ENCODE assay signal across 23 mouse cellular contexts in genomic region chr2:3948331-3948730, GRCm38 (mm10).
DNase-seq lines count a peak whose midpoint lies in the region; ATAC-seq lines count a peak whose summit lies in the region.
"Had no signal": no experiment of that assay in that cellular context is flagged by ENCODE, and none has a peak within 500 bp of the region (broad histone marks: within the 10 kb centered on the region; RNA-seq: fewer than 3 reads in every experiment).

No protein-coding gene starts in this region.

- H3K4me2 ChIP-seq in liver, embryonic 11.5 days = no peak overlapping the region
- no peak overlapping the region for H3K4me2 ChIP-seq in midbrain, embryonic 13.5 days (replicated peaks)
- no peak overlapping the region for H3K4me2 ChIP-seq in forebrain, embryonic 14.5 days (ENCODE audit: low read length)
- H3K4me2 ChIP-seq: embryonic facial prominence, embryonic 12.5 days; forebrain, embryonic 13.5 days had no signal

- H3K4me3 ChIP-seq in liver, embryonic 11.5 days (ENCODE audit: low read depth, low read length) = no peak overlapping the region
- H3K4me3 ChIP-seq in midbrain, embryonic 13.5 days (replicated peaks) = no peak overlapping the region
- H3K4me3 ChIP-seq in forebrain, embryonic 14.5 days (ENCODE audit: low read depth, low read length) = no peak overlapping the region
- H3K4me3 ChIP-seq: embryonic facial prominence, embryonic 10.5 days; embryonic facial prominence, embryonic 12.5 days; forebrain, embryonic 13.5 days had no signal

- H3K27ac ChIP-seq in liver, embryonic 11.5 days (ENCODE audit: low read depth, low read length) = no peak overlapping the region
- H3K27ac ChIP-seq in midbrain, embryonic 13.5 days = no peak overlapping the region
- no peak overlapping the region for H3K27ac ChIP-seq in forebrain, embryonic 14.5 days (ENCODE audit: low read depth, low read length)
- H3K27ac ChIP-seq: embryonic facial prominence, embryonic 10.5 days; embryonic facial prominence, embryonic 12.5 days; forebrain, embryonic 13.5 days had no signal

- WGBS in liver, embryonic 11.5 days = 59% methylated on average over 1 of the region's 1 CpGs
- WGBS in midbrain, embryonic 13.5 days = 41% methylated on average over 1 of the region's 1 CpGs
- WGBS in forebrain, embryonic 14.5 days = 48% methylated on average over 1 of the region's 1 CpGs

- DNase-seq in liver, embryonic 11.5 days (ENCODE audit: low spot score) = peak; percentile 20
- DNase-seq in liver (no peak), ES-CJ7 (ENCODE audit: low read depth, low spot score) (peak; percentile 79), R1 (ENCODE audit: low read depth, low spot score) (peak; percentile 86), adipocyte (ENCODE audit: low spot score) (no peak)
- DNase-seq in forebrain, embryonic 14.5 days (ENCODE audit: low spot score) = no peak
- DNase-seq: adrenal gland, adult 2 months; adrenal gland, postnatal 10 days; adrenal gland, postnatal 25 days; cerebellum, adult 11 months; cerebellum, adult 18-20 months; cerebellum, adult 8-10 months; cerebellum, adult 9-11 months; cerebellum, postnatal 14 days; cerebellum, postnatal 36 days had no signal

- H3K36me3 ChIP-seq in liver, embryonic 11.5 days (ENCODE audit: control insufficient read depth, insufficient read depth, low read length) = no peaks in the 10 kb centered on the region
- no peaks in the 10 kb centered on the region for H3K36me3 ChIP-seq in midbrain, embryonic 13.5 days
- no peaks in the 10 kb centered on the region for H3K36me3 ChIP-seq in forebrain, embryonic 14.5 days (ENCODE audit: control insufficient read depth, insufficient read depth, low read length)
- H3K36me3 ChIP-seq: embryonic facial prominence, embryonic 10.5 days; embryonic facial prominence, embryonic 12.5 days; G1E had no signal

- no peaks in the 10 kb centered on the region for H3K4me1 ChIP-seq in liver, embryonic 11.5 days (replicated peaks; ENCODE audit: control insufficient read depth, insufficient read depth, low read length)
- no peaks in the 10 kb centered on the region for H3K4me1 ChIP-seq in midbrain, embryonic 13.5 days (replicated peaks)
- H3K4me1 ChIP-seq in forebrain, embryonic 14.5 days (ENCODE audit: control insufficient read depth, insufficient read depth, low read length) = no peaks in the 10 kb centered on the region
- H3K4me1 ChIP-seq: embryonic facial prominence, embryonic 10.5 days; embryonic facial prominence, embryonic 12.5 days; forebrain, embryonic 13.5 days had no signal

- no peaks in the 10 kb centered on the region for H3K9me3 ChIP-seq in liver, embryonic 11.5 days (ENCODE audit: control insufficient read depth, low read length)
- no peaks in the 10 kb centered on the region for H3K9me3 ChIP-seq in midbrain, embryonic 13.5 days
- no peaks in the 10 kb centered on the region for H3K9me3 ChIP-seq in forebrain, embryonic 14.5 days (replicated peaks; ENCODE audit: control insufficient read depth, low read length)
- H3K9me3 ChIP-seq: embryonic facial prominence, embryonic 10.5 days; embryonic facial prominence, embryonic 12.5 days; forebrain, embryonic 13.5 days; G1E had no signal

- no peak for ATAC-seq in liver, embryonic 11.5 days (replicated peaks; ENCODE audit: low FRiP score)
- no peak for ATAC-seq in midbrain, embryonic 13.5 days
- ATAC-seq in forebrain, embryonic 14.5 days = no peak
- ATAC-seq: activated CD4-positive, CD25-positive, alpha-beta regulatory T cell, adult 4 months; forebrain, embryonic 13.5 days; forebrain, embryonic 16.5 days; Patski had no signal

- no peak overlapping the region for H3K9ac ChIP-seq in liver, embryonic 11.5 days (ENCODE audit: low read depth, low read length)
- no peak overlapping the region for H3K9ac ChIP-seq in midbrain, embryonic 13.5 days (replicated peaks)
- no peak overlapping the region for H3K9ac ChIP-seq in forebrain, embryonic 14.5 days (ENCODE audit: low read length)
- H3K9ac ChIP-seq: embryonic facial prominence, embryonic 12.5 days; forebrain, embryonic 13.5 days had no signal

- H3K27me3 ChIP-seq in liver, embryonic 11.5 days (replicated peaks; ENCODE audit: control insufficient read depth, insufficient read depth, low read length) = no peaks in the 10 kb centered on the region
- H3K27me3 ChIP-seq in midbrain, embryonic 13.5 days = no peaks in the 10 kb centered on the region
- no peaks in the 10 kb centered on the region for H3K27me3 ChIP-seq in forebrain, embryonic 14.5 days (replicated peaks; ENCODE audit: control insufficient read depth, insufficient read depth, low read length)
- H3K27me3 ChIP-seq: embryonic facial prominence, embryonic 12.5 days; forebrain, embryonic 13.5 days had no signal

Comparison
In these comparisons a context has a peak if more than half of its experiments do, and no peak if none do; other contexts are left out.
1. DNase-seq: peak in liver, embryonic 11.5 days (single experiment), ES-CJ7 (single experiment) and R1 (single experiment); none in liver (single experiment), forebrain, embryonic 14.5 days (single experiment) and adipocyte (single experiment).